Mouse (Mus musculus): Measurements from ENCODE around the gene Dab2ip. TPM values are rescaled to one million over a fixed set of nuclear protein-coding genes. Genes with fewer than 3 reads are reported as not detected.

The Dab2ip gene
- total RNA-seq, 2 experiments from 2014 or later: 44.3 to 56.9 TPM

GRCm38 (mm10) chr2:35718003-35718500 is 160.0 kb downstream of the Dab2ip start:
- DNase-seq: no peak

GRCm38 (mm10) chr2:35718662-35719061 is 160.6 kb downstream of the Dab2ip start:
- DNase-seq: no peak

GRCm38 (mm10) chr2:35719230-35720005 is 161.4 kb downstream of the Dab2ip start:
- DNase-seq: no peak

- peak; percentile 70 for DNase-seq
Measured at GRCm38 (mm10) chr2:35720104-35720503, 162.0 kb downstream of the Dab2ip start.

- DNase-seq: no peak
Measured at GRCm38 (mm10) chr2:35720550-35720949, 162.5 kb downstream of the Dab2ip start.

- no peak for DNase-seq
Measured at GRCm38 (mm10) chr2:35720956-35721355, 162.9 kb downstream of the Dab2ip start.

- no peak for DNase-seq
Measured at GRCm38 (mm10) chr2:35722821-35723220, 164.8 kb downstream of the Dab2ip start.

- DNase-seq: no peak
Measured at GRCm38 (mm10) chr2:35723267-35723666, 165.2 kb downstream of the Dab2ip start.

GRCm38 (mm10) chr2:35723691-35724090 is 165.6 kb downstream of the Dab2ip start:
- no peak for DNase-seq

- DNase-seq: no peak
Measured at GRCm38 (mm10) chr2:35728633-35729032, 170.6 kb downstream of the Dab2ip start.

GRCm38 (mm10) chr2:35729077-35730065 is 171.3 kb downstream of the Dab2ip start:
- DNase-seq: peak; percentile 41

GRCm38 (mm10) chr2:35731671-35732449 is 173.8 kb downstream of the Dab2ip start:
- DNase-seq: no peak

- DNase-seq: no peak
Measured at GRCm38 (mm10) chr2:35735001-35735400, 176.9 kb downstream of the Dab2ip start.

- DNase-seq: no peak
Measured at GRCm38 (mm10) chr2:35736061-35736460, 178.0 kb downstream of the Dab2ip start.

- DNase-seq: no peak
Measured at GRCm38 (mm10) chr2:35737467-35738027, 179.5 kb downstream of the Dab2ip start.

GRCm38 (mm10) chr2:35739669-35740254 is 181.7 kb downstream of the Dab2ip start:
- DNase-seq: no peak

GRCm38 (mm10) chr2:35745876-35746275 is 187.8 kb downstream of the Dab2ip start:
- DNase-seq: no peak

GRCm38 (mm10) chr2:35746638-35747037 is 188.6 kb downstream of the Dab2ip start:
- DNase-seq: no peak

- no peak for DNase-seq
Measured at GRCm38 (mm10) chr2:35747371-35748035, 189.4 kb downstream of the Dab2ip start.

GRCm38 (mm10) chr2:35750533-35751141 is 192.6 kb downstream of the Dab2ip start:
- DNase-seq: no peak

All from gastrocnemius, postnatal 10 days (tissue).